Mouse (Mus musculus): Measurements from ENCODE around the gene Arid1b. TPM values are rescaled to one million over a fixed set of nuclear protein-coding genes. Genes with fewer than 3 reads are reported as not detected.

The Arid1b gene
- total and polyA plus RNA-seq, 3 experiments, result 11.8 to 27.8 (median 26.8) TPM

GRCm38 (mm10) chr17:5101157-5101556, 107.0 kb downstream of the Arid1b start:
- Histone ChIP-seq H3K36me3 (ENCODE audit: control insufficient read depth, insufficient read depth, low read length) (no peaks in the 10 kb centered on the region), H3K9ac (ENCODE audit: low read depth, low read length) (no peak overlapping the region), H3K4me1 (ENCODE audit: control insufficient read depth, insufficient read depth, low read length) (peaks cover 15% of the 10 kb centered on the region), H3K27ac (no peak overlapping the region), H3K4me3 (no peak overlapping the region), H3K27me3 (ENCODE audit: control insufficient read depth, insufficient read depth, low read length) (no peaks in the 10 kb centered on the region), H3K79me2 (replicated peaks; ENCODE audit: control insufficient read depth, insufficient read depth, low read length) (peaks cover 10% of the 10 kb centered on the region; the same call in 1 of the 2 replicates)
- no peak for TF ChIP-seq EP300 (IDR thresholded peaks at IDR 0.05; ENCODE audit: insufficient read depth, low read depth, low read length)
- TF ChIP-seq POLR2A (IDR thresholded peaks at IDR 0.05; ENCODE audit: insufficient read depth, low read depth, low read length), result no peak
- no peak for TF ChIP-seq CTCF (IDR thresholded peaks at IDR 0.05)
- intact Hi-C loops (cut with DNase I), result no loop called here
- 83% methylated on average over 8 of the region's 8 CpGs for WGBS
- no peak for DNase-seq

DNA sequence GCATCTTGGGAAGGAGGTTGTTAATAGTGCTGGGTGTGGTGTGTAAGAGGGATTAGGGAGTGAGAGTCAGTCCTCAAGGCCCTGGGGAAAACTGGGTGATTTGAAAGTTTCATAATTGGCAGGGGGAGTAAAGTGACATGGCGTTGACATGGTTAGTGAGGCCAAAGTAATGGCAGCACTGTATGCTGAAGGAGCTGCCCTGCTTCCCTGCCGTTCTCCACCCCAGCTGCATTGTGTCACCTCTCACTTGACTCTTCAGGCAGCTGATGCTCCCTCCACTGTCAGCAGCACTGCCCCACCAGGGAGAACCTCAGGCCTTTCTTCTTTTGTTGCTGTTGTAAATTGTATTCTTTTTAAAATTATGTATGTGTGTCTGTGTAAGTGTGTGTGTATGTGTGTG, 107.8 kb downstream of the Arid1b start:
- whole genome bisulfite sequencing, result 47% methylated on average over 2 of the region's 2 CpGs
- Histone ChIP-seq H3K4me3 (no peak overlapping the region), H3K27me3 (ENCODE audit: control insufficient read depth, insufficient read depth, low read length) (no peaks in the 10 kb centered on the region), H3K79me2 (replicated peaks; ENCODE audit: control insufficient read depth, insufficient read depth, low read length) (peaks cover 10% of the 10 kb centered on the region; the same call in 1 of the 2 replicates), H3K27ac (no peak overlapping the region), H3K4me1 (ENCODE audit: control insufficient read depth, insufficient read depth, low read length) (peaks cover 22% of the 10 kb centered on the region), H3K36me3 (ENCODE audit: control insufficient read depth, insufficient read depth, low read length) (no peaks in the 10 kb centered on the region), H3K9ac (ENCODE audit: low read depth, low read length) (no peak overlapping the region)
- TF ChIP-seq POLR2A (IDR thresholded peaks at IDR 0.05; ENCODE audit: insufficient read depth, low read depth, low read length) (no peak), CTCF (IDR thresholded peaks at IDR 0.05) (no peak), EP300 (IDR thresholded peaks at IDR 0.05; ENCODE audit: insufficient read depth, low read depth, low read length) (no peak)
- intact Hi-C loops (cut with DNase I), result no loop called here
- DNase-seq, result no peak

DNA sequence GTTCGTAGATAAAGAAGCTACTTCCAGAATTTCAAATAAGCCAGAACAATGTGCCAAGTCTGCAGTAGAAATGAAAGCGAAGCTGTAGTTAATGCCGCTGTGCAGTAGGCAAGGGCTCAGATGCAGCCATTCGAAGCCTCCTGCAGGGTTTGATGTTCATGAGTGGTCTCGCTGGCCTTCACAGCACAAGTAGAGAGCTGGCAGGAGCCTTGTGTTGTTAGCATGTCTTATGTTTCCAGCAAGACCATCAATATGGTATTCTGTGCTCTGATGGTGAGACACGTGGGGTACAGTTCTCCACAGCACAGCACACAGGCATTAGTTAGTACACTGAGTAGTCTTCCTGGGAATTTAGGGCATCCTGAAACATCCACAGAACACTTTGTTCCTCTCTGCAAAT, 111.6 kb downstream of the Arid1b start:
- no peak for DNase-seq
- Histone ChIP-seq H3K27me3 (ENCODE audit: control insufficient read depth, insufficient read depth, low read length) (no peaks in the 10 kb centered on the region), H3K4me3 (no peak overlapping the region), H3K4me1 (ENCODE audit: control insufficient read depth, insufficient read depth, low read length) (peaks cover 33% of the 10 kb centered on the region), H3K79me2 (replicated peaks; ENCODE audit: control insufficient read depth, insufficient read depth, low read length) (peaks cover 5% of the 10 kb centered on the region), H3K27ac (no peak overlapping the region), H3K36me3 (ENCODE audit: control insufficient read depth, insufficient read depth, low read length) (no peaks in the 10 kb centered on the region), H3K9ac (ENCODE audit: low read depth, low read length) (no peak overlapping the region)
- intact Hi-C loops (cut with DNase I), result no loop called here
- TF ChIP-seq EP300 (IDR thresholded peaks at IDR 0.05; ENCODE audit: insufficient read depth, low read depth, low read length), result no peak
- no peak for TF ChIP-seq POLR2A (IDR thresholded peaks at IDR 0.05; ENCODE audit: insufficient read depth, low read depth, low read length)
- 76% methylated on average over 6 of the region's 6 CpGs for WGBS

DNA sequence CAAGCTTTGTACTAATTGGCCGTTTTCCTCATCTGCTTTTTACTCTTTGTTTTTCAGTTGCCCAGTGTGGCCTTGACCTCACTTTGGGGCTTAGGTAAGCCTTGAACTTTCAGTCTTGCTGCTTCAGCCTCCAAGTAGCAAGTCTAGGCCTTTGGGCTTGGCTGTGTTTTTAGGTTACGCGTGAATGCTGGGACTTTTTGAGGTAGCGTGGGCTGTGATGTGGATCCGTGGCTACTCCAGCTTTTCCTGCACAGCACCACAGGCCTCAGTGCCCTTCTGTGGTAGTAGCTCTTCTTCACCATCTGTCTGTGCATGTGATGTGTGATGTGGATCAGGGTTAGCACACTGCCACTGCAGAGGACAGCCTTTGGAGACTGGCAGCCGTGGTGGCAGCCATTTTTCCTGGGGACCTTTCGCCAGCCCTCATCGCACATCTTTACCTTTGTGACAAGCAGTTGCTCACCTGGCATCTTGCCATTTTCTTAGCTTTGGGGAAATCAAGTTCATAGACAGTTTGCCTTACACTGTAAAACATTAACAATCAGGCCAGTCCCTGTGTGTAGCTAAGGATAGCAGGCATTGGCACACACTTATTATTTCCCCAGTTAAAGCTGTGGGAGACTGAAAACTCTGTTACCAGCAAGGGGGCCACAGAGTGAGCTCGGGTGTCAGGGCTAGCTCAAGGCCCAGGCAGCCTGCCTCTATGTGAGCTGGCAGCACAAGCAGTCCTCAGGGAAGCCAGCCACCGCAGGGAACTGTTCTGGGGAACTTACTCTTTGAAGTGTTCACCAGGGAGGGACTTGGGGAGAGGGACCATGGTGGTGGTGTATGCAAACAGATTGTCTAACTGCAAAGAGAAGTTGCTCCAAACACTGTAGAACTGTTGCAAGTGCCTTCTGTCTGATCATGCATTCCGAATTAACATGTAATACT, 112.4 kb downstream of the Arid1b start:
- H3K4me1 ChIP-seq (ENCODE audit: control insufficient read depth, insufficient read depth, low read length), result peaks cover 34% of the 10 kb centered on the region
- H3K27ac ChIP-seq, result no peak overlapping the region
- H3K36me3 ChIP-seq (ENCODE audit: control insufficient read depth, insufficient read depth, low read length), result no peaks in the 10 kb centered on the region
- H3K27me3 ChIP-seq (ENCODE audit: control insufficient read depth, insufficient read depth, low read length), result no peaks in the 10 kb centered on the region
- intact Hi-C loops (cut with DNase I), result no loop called here
- DNase-seq, result no peak
- 75% methylated on average over 11 of the region's 11 CpGs for WGBS
- H3K4me3 ChIP-seq, result no peak overlapping the region
- TF ChIP-seq CTCF (IDR thresholded peaks at IDR 0.05) (no peak), POLR2A (IDR thresholded peaks at IDR 0.05; ENCODE audit: insufficient read depth, low read depth, low read length) (no peak), EP300 (IDR thresholded peaks at IDR 0.05; ENCODE audit: insufficient read depth, low read depth, low read length) (no peak)
- H3K9ac ChIP-seq (ENCODE audit: low read depth, low read length), result no peak overlapping the region
- H3K79me2 ChIP-seq (replicated peaks; ENCODE audit: control insufficient read depth, insufficient read depth, low read length), result peaks cover 8% of the 10 kb centered on the region

DNA sequence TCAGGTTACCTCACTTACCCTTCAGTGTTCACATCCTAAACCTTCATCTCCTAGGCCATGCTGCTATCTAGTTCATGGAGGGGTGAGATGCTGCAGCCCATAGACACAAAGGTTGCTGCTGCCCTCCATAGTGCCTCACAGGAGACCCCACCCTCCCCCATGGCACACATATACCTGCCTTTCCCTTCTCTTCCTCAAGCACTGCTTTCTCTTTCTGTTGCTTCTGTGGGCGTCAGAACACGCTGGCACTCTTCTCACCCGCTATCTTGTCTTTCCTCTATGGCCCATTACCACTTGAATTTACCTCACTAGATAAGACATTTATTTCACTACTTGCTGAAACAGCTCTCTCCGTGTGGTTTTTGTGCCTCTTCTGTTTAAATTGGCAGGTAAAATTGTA, 113.4 kb downstream of the Arid1b start:
- peaks cover 33% of the 10 kb centered on the region for H3K4me1 ChIP-seq (ENCODE audit: control insufficient read depth, insufficient read depth, low read length)
- H3K9ac ChIP-seq (ENCODE audit: low read depth, low read length), result no peak overlapping the region
- no peaks in the 10 kb centered on the region for H3K27me3 ChIP-seq (ENCODE audit: control insufficient read depth, insufficient read depth, low read length)
- no peak overlapping the region for H3K4me3 ChIP-seq
- no peak for TF ChIP-seq CTCF (IDR thresholded peaks at IDR 0.05)
- TF ChIP-seq EP300 (IDR thresholded peaks at IDR 0.05; ENCODE audit: insufficient read depth, low read depth, low read length), result no peak
- TF ChIP-seq POLR2A (IDR thresholded peaks at IDR 0.05; ENCODE audit: insufficient read depth, low read depth, low read length), result no peak
- H3K27ac ChIP-seq, result no peak overlapping the region
- 84% methylated on average over 4 of the region's 4 CpGs for WGBS
- intact Hi-C loops (cut with DNase I), result no loop called here
- DNase-seq, result no peak
- no peaks in the 10 kb centered on the region for H3K36me3 ChIP-seq (ENCODE audit: control insufficient read depth, insufficient read depth, low read length)
- H3K79me2 ChIP-seq (replicated peaks; ENCODE audit: control insufficient read depth, insufficient read depth, low read length), result peaks cover 14% of the 10 kb centered on the region

GRCm38 (mm10) chr17:5108022-5108421, 113.9 kb downstream of the Arid1b start:
- WGBS, result 41% methylated on average over 1 of the region's 1 CpGs
- Histone ChIP-seq H3K36me3 (ENCODE audit: control insufficient read depth, insufficient read depth, low read length) (no peaks in the 10 kb centered on the region), H3K9ac (ENCODE audit: low read depth, low read length) (no peak overlapping the region), H3K4me3 (no peak overlapping the region), H3K27me3 (ENCODE audit: control insufficient read depth, insufficient read depth, low read length) (no peaks in the 10 kb centered on the region), H3K4me1 (ENCODE audit: control insufficient read depth, insufficient read depth, low read length) (peaks cover 33% of the 10 kb centered on the region), H3K79me2 (replicated peaks; ENCODE audit: control insufficient read depth, insufficient read depth, low read length) (peaks cover 13% of the 10 kb centered on the region), H3K27ac (no peak overlapping the region; the same call in 1 of the 2 replicates)
- intact Hi-C loops (cut with DNase I), result no loop called here
- no peak for DNase-seq
- TF ChIP-seq EP300 (IDR thresholded peaks at IDR 0.05; ENCODE audit: insufficient read depth, low read depth, low read length), result no peak
- TF ChIP-seq CTCF (IDR thresholded peaks at IDR 0.05), result no peak
- no peak for TF ChIP-seq POLR2A (IDR thresholded peaks at IDR 0.05; ENCODE audit: insufficient read depth, low read depth, low read length)

Measured in heart, adult 2 months (tissue).